Mouse (Mus musculus) C2C12 (cell line): Measurements from ENCODE around the gene Ston2. TPM values are rescaled to one million over a fixed set of nuclear protein-coding genes. Genes with fewer than 3 reads are reported as not detected.

Source experiments
- H3K27me3 ChIP-seq: one replicate; pipeline ENCODE4 v1.6.1; 2011; ENCODE audit not compliant: control insufficient read depth, insufficient read depth, insufficient read length
- H3K36me3 ChIP-seq: one replicate; pipeline ENCODE4 v1.6.1; 2011; ENCODE audit not compliant: control insufficient read depth, insufficient read depth
- H3K4me3 ChIP-seq: one replicate; pipeline ENCODE4 v1.5.1; 2011; ENCODE audit warnings: mild to moderate bottlenecking, control low read depth; ENCODE audit not compliant: poor library complexity, insufficient read depth, severe bottlenecking
- H3K79me2 ChIP-seq: one replicate; pipeline ENCODE4 v1.6.1; 2011; ENCODE audit not compliant: control insufficient read depth, insufficient read depth
- H3K79me3 ChIP-seq: one replicate; pipeline ENCODE4 v1.6.1; 2011; ENCODE audit warnings: low read depth, control low read depth
- H3ac ChIP-seq: one replicate; pipeline ENCODE3; 2011; ENCODE audit warnings: low read depth; ENCODE audit not compliant: control insufficient read depth, insufficient read length
- CEBPB ChIP-seq: IDR thresholded peaks from one replicate; pipeline ENCODE4 v1.6.1; 2011; ENCODE audit warnings: low read depth, mild to moderate bottlenecking, control low read depth, moderate library complexity
- CTCF ChIP-seq: IDR thresholded peaks from one replicate; pipeline ENCODE4 v1.5.1; 2011; ENCODE audit not compliant: control insufficient read depth, insufficient read depth, insufficient read length
- FOSL1 ChIP-seq: IDR thresholded peaks from one replicate; pipeline ENCODE4 v1.8.0; 2011; ENCODE audit warnings: mild to moderate bottlenecking, low read length; ENCODE audit not compliant: poor library complexity, insufficient read depth, severe bottlenecking
- MAX ChIP-seq: IDR thresholded peaks from one replicate; pipeline ENCODE4 v1.6.1; 2011; ENCODE audit warnings: mild to moderate bottlenecking, control low read depth
- MYOD1 ChIP-seq: IDR thresholded peaks from one replicate; pipeline ENCODE4 v1.6.1; 2011; ENCODE audit warnings: low read depth; ENCODE audit not compliant: control insufficient read depth, insufficient read length
- MYOG ChIP-seq: IDR thresholded peaks from one replicate; pipeline ENCODE4 v1.6.1; 2011; ENCODE audit not compliant: control insufficient read depth, insufficient read length; ENCODE audit errors: extremely low read depth
- USF1 ChIP-seq: IDR thresholded peaks from one replicate; pipeline ENCODE4 v1.6.1; 2011; ENCODE audit warnings: low read depth, mild to moderate bottlenecking, control low read depth, moderate library complexity
- polyA plus RNA-seq: library from polyadenylated mRNA; unstranded; fragments of >200 nt; fragmentation: generic; extraction: Trizol; gene quantifications from one replicate; pipeline ENCODE4 v1.2.1, GENCODE M21; 2012; ENCODE audit warnings: missing spikeins

Gene Ston2
- polyA plus RNA-seq, 1 experiment, result 11.6 TPM

DNA sequence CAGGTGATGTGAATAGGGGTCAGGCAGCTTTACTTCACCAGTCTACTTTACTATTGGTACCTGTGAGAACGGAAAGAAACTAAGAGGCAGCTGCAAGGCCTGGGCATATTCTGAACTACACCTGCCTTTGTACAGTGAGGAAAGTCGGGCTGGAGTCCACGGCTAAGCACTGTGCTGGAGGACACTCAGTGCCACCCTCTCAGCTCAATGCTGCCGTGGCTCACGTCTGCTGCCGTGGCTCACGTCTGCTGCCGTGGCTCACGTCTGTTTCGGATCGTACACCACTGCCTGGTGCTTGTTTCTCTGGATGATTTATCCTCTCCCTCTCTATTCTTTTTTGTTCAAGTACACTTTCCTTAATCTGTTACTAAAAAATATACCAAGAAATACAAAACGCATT is 32.3 kb upstream of the Ston2 start:
- Histone ChIP-seq H3ac (no peak overlapping the region), H3K27me3 (no peaks in the 10 kb centered on the region), H3K79me3 (no peaks in the 10 kb centered on the region), H3K79me2 (no peaks in the 10 kb centered on the region), H3K4me3 (no peak overlapping the region), H3K36me3 (peaks cover 37% of the 10 kb centered on the region)
- TF ChIP-seq MAX (no peak), USF1 (no peak), FOSL1 (no peak), MYOG (no peak), CTCF (no peak), MYOD1 (no peak), CEBPB (no peak)

DNA sequence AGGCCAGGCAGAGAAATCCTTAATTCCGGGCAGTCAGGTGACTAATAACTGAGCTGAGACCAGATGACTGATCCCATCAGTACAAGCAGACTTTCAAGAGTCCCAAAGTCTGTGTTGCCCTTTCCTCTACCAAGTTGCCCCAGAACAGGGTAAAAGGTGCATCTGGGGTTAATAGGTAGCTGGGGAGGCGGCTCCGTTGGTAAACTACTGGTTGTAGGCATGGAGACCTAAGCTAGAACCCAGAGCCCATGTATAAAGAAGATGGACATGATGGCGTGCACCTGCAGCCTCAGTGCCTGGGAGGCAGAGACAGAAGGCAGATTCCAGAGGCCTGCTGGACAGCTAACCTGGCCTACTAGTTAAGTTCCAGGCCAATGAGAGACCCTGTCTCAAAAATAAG is 30.5 kb upstream of the Ston2 start:
- Histone ChIP-seq H3K4me3 (no peak overlapping the region), H3K79me2 (no peaks in the 10 kb centered on the region), H3ac (no peak overlapping the region), H3K27me3 (no peaks in the 10 kb centered on the region), H3K36me3 (peaks cover 30% of the 10 kb centered on the region), H3K79me3 (no peaks in the 10 kb centered on the region)
- TF ChIP-seq MAX, result no peak
- no peak for TF ChIP-seq MYOG
- no peak for TF ChIP-seq MYOD1
- TF ChIP-seq FOSL1, result no peak

DNA sequence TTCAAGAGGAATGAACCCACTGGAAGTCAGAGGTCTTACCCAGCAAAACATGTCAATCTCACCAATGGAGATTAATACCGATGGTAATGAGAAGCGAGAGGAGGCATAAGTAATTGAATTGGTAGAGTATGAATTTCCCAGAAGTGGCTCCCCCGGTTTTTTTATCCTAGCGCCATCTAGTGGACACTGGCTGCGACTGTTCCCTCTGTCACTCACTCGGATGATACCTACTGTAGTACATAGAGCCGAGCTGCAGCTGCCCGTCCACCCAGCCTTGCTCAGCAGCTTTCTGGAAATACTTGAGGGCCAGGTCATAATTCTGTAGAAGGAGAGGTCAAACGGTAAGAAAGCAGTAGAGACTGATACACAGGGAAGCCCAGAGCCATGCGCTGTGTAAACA is 27.8 kb upstream of the Ston2 start:
- no peak for TF ChIP-seq MYOG
- TF ChIP-seq CTCF, result peak; percentile 18
- H3K27me3 ChIP-seq, result no peaks in the 10 kb centered on the region

DNA sequence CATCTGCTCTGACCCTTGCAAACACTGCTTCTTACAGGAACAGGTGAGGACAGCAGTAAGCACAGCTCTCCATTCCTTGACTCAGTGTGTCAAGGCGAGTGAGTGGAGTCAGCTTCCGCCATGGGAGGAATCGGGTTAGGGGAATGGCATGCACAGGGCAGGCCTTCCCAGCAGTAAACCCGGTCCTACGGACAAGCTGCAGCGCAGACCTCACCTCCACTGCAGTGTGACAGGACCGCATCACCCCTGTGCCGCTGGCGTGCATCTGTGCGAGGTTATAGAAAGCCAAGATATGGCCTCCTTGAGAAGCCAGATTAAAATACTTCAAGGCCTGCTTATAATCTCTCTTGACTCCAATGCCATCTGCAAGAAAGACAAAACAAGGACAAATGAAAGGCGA is 27.4 kb upstream of the Ston2 start:
- no peak for TF ChIP-seq MYOD1
- no peak for TF ChIP-seq CTCF
- TF ChIP-seq FOSL1, result no peak
- TF ChIP-seq USF1, result no peak
- TF ChIP-seq MAX, result no peak
- TF ChIP-seq MYOG, result no peak
- no peak for TF ChIP-seq CEBPB
- H3K36me3 ChIP-seq, result peaks cover 36% of the 10 kb centered on the region

More for the DNA sequence above, 27.8 kb upstream of the Ston2 start:
- peaks cover 34% of the 10 kb centered on the region for H3K36me3 ChIP-seq
- no peaks in the 10 kb centered on the region for H3K79me2 ChIP-seq
- no peak overlapping the region for H3K4me3 ChIP-seq
- no peak overlapping the region for H3ac ChIP-seq
- H3K79me3 ChIP-seq, result no peaks in the 10 kb centered on the region

DNA sequence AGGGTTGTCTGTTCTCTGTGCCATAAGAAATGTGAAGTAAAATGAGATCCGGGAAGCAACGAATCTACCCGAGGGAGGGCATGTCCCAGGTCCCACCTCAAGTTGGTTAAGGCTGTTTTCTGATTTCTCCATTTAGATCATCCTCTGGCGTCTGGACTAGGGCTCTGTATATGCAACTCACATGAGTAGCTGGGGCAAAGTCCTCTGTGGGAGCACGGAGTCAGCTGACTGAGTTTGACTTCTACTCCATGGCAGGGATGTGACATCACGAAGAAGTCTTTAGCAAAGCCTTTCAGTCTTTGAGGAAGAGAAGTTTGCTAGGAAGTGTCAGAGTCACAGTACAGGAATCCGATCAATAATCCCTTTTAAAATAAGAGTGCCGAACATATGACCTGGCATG is 20.7 kb upstream of the Ston2 start:
- no peak overlapping the region for H3ac ChIP-seq
- H3K27me3 ChIP-seq, result no peaks in the 10 kb centered on the region
- H3K4me3 ChIP-seq, result no peak overlapping the region
- TF ChIP-seq MAX, result no peak
- no peak for TF ChIP-seq USF1
- no peak for TF ChIP-seq MYOG
- TF ChIP-seq FOSL1, result no peak
- no peaks in the 10 kb centered on the region for H3K79me3 ChIP-seq
- H3K79me2 ChIP-seq, result no peaks in the 10 kb centered on the region
- H3K36me3 ChIP-seq, result peaks cover 37% of the 10 kb centered on the region

More for the DNA sequence above, 27.4 kb upstream of the Ston2 start:
- Histone ChIP-seq H3K27me3 (no peaks in the 10 kb centered on the region), H3K4me3 (no peak overlapping the region), H3K79me3 (no peaks in the 10 kb centered on the region), H3ac (no peak overlapping the region), H3K79me2 (no peaks in the 10 kb centered on the region)

DNA sequence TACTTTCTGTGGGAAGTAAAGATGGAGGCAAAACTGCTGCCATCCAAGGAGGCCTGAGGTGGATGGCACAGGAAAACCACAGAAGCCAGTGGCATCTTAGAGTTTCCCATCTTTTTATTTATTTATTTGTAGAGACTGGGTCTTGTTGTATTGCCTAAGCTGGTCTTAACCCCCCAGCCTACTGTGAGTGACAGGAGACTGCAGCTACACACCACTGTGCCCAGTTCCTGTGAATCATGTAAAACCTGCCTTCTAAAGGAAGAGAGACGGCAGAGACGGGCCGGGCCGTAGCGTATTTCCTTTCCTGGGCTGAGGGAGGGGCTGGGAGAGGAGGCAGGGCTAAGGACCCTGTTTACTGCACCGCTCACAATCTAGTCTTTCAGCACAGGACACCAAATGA is 19.6 kb upstream of the Ston2 start:
- no peaks in the 10 kb centered on the region for H3K79me2 ChIP-seq
- TF ChIP-seq CTCF (no peak), MYOG (no peak), MYOD1 (no peak), CEBPB (no peak), FOSL1 (no peak), MAX (no peak), USF1 (no peak)
- no peak overlapping the region for H3ac ChIP-seq
- peaks cover 33% of the 10 kb centered on the region for H3K36me3 ChIP-seq
- H3K79me3 ChIP-seq, result no peaks in the 10 kb centered on the region
- no peaks in the 10 kb centered on the region for H3K27me3 ChIP-seq
- H3K4me3 ChIP-seq, result no peak overlapping the region

DNA sequence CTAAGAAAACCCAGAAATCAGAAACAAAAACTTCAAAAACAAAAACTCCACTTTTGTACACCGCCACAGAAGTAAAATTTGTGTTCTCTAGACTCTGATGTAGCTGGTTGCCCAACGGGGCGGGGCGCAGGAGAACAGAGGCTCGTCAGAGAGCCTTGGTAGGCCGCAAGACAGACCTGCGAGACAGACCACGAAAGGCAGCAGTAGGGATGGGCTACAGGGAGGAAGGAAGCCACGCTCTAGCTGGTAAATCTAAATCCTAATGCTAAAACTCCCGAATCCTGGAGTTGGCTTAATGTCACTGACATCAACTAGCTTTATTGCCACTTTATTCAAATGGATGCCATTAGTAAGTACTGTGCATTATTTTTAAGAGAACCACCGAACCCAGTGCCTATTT is 18.9 kb upstream of the Ston2 start:
- no peak for TF ChIP-seq USF1
- no peak for TF ChIP-seq MYOD1
- TF ChIP-seq CTCF, result no peak
- TF ChIP-seq FOSL1, result no peak
- no peak for TF ChIP-seq MYOG
- TF ChIP-seq CEBPB, result no peak
- no peak for TF ChIP-seq MAX
- peaks cover 27% of the 10 kb centered on the region for H3K36me3 ChIP-seq
- H3K4me3 ChIP-seq, result no peak overlapping the region

More for the DNA sequence above, 18.9 kb upstream of the Ston2 start:
- H3K79me2 ChIP-seq, result no peaks in the 10 kb centered on the region
- no peaks in the 10 kb centered on the region for H3K27me3 ChIP-seq
- no peak overlapping the region for H3ac ChIP-seq
- H3K79me3 ChIP-seq, result no peaks in the 10 kb centered on the region
